Mouse (Mus musculus) embryonic facial prominence, embryonic 11.5 days (tissue): ENCODE data around the gene Fkbp15. TPM values are rescaled to one million over a fixed set of nuclear protein-coding genes. Genes with fewer than 3 reads are reported as not detected.

Experiments used
- ATAC-seq: fragments of 200-750 bp; cut with Nextera tagmentation; replicated peaks from 2 replicates; pipeline ENCODE4 v1.8.0; 2017; ENCODE audit warnings: low read depth; ENCODE audit not compliant: insufficient number of reproducible peaks, low FRiP score, low TSS enrichment
- DNase-seq: peaks from one replicate; pipeline ENCODE4 v3.0.0-alpha.2; 2015; ENCODE audit warnings: low spot score
- H3K27ac ChIP-seq: fragments of 300-500 bp; sonication (generic); replicated peaks from 2 replicates; pipeline ENCODE4 v1.5.1; 2014; ENCODE audit warnings: mild to moderate bottlenecking, low read depth, low read length, control low read depth
- H3K27me3 ChIP-seq: fragments of 300-500 bp; sonication (generic); 2 replicates; pipeline ENCODE4 v1.6.1; 2014; ENCODE audit warnings: mild to moderate bottlenecking, low read length, moderate library complexity, mixed read lengths; ENCODE audit not compliant: control insufficient read depth, insufficient read depth
- H3K36me3 ChIP-seq: fragments of 300-500 bp; sonication (generic); replicated peaks from 2 replicates; pipeline ENCODE4 v1.6.1; 2014; ENCODE audit warnings: low read depth, mild to moderate bottlenecking, low read length, moderate library complexity, mixed read lengths; ENCODE audit not compliant: control insufficient read depth, insufficient read depth
- H3K4me1 ChIP-seq: fragments of 300-500 bp; sonication (generic); 2 replicates; pipeline ENCODE4 v1.6.1; 2014; ENCODE audit warnings: low read length, mixed read lengths; ENCODE audit not compliant: control insufficient read depth, insufficient read depth
- H3K4me2 ChIP-seq: fragments of 300-500 bp; sonication (generic); 2 replicates; pipeline ENCODE4 v1.6.1; 2014; ENCODE audit warnings: low read depth, mild to moderate bottlenecking, control low read depth, low read length, moderate library complexity
- H3K4me3 ChIP-seq: fragments of 300-500 bp; sonication (generic); 2 replicates; pipeline ENCODE4 v1.5.1; 2014; ENCODE audit warnings: low read depth, low read length, control low read depth
- H3K9ac ChIP-seq: fragments of 300-500 bp; sonication (generic); replicated peaks from 2 replicates; pipeline ENCODE4 v1.6.1; 2014; ENCODE audit warnings: mild to moderate bottlenecking, control low read depth, low read length
- H3K9me3 ChIP-seq: fragments of 300-500 bp; sonication (generic); replicated peaks from 2 replicates; pipeline ENCODE4 v1.6.1; 2016; ENCODE audit warnings: mild to moderate bottlenecking, low read length, inconsistent platforms, mixed read lengths; ENCODE audit not compliant: control insufficient read depth
- WGBS: fragments of 180-500 bp; shearing (Covaris S2); extraction: QIAGEN DNeasy Blood & Tissue Kit; methylation state at CpG from one replicate; pipeline ENCODE4 v1.1.7; 2014; 5-methylcytosine and 5-hydroxymethylcytosine counted together
- polyA plus RNA-seq: library from polyadenylated mRNA; unstranded; fragments of >200 nt; fragmentation: Nextera tagmentation; extraction: Ambion mirVana; gene quantifications from 2 replicates; pipeline ENCODE4 v1.2.1, GENCODE M21; 2014

Gene Fkbp15
- polyA plus RNA-seq, 1 experiment from 2014 or later = 16.3 TPM

- DNase-seq (no peak), ATAC-seq (no peak)
- Histone ChIP-seq H3K36me3 (no peaks in the 10 kb centered on the region), H3K4me1 (no peaks in the 10 kb centered on the region), H3K9ac (no peak overlapping the region), H3K27ac (no peak overlapping the region), H3K4me2 (no peak overlapping the region), H3K4me3 (no peak overlapping the region), H3K9me3 (no peaks in the 10 kb centered on the region), H3K27me3 (no peaks in the 10 kb centered on the region)
- WGBS = 85% methylated on average over 4 of the region's 4 CpGs
Measured at GRCm38 (mm10) chr4:62366291-62366690, 5.9 kb upstream of the Fkbp15 start.

- no peak for ATAC-seq
- no peak for DNase-seq
- no peaks in the 10 kb centered on the region for H3K36me3 ChIP-seq
- no peak overlapping the region for H3K27ac ChIP-seq
- H3K27me3 ChIP-seq = no peaks in the 10 kb centered on the region
- H3K4me2 ChIP-seq = no peak overlapping the region
- H3K9ac ChIP-seq = no peak overlapping the region
- no peaks in the 10 kb centered on the region for H3K9me3 ChIP-seq
- no peaks in the 10 kb centered on the region for H3K4me1 ChIP-seq
- 91% methylated on average over 8 of the region's 8 CpGs for WGBS
- no peak overlapping the region for H3K4me3 ChIP-seq
Measured at GRCm38 (mm10) chr4:62364299-62364698, 4.0 kb upstream of the Fkbp15 start.

GRCm38 (mm10) chr4:62362437-62362836, 2.1 kb upstream of the Fkbp15 start:
- no peaks in the 10 kb centered on the region for H3K27me3 ChIP-seq
- H3K27ac ChIP-seq = no peak overlapping the region
- no peaks in the 10 kb centered on the region for H3K36me3 ChIP-seq
- no peak overlapping the region for H3K9ac ChIP-seq
- H3K4me3 ChIP-seq = no peak overlapping the region
- no peak overlapping the region for H3K4me2 ChIP-seq
- no peaks in the 10 kb centered on the region for H3K9me3 ChIP-seq
- 93% methylated on average over 2 of the region's 2 CpGs for WGBS
- no peak for DNase-seq
- ATAC-seq = no peak
- H3K4me1 ChIP-seq = no peaks in the 10 kb centered on the region

GRCm38 (mm10) chr4:62361997-62362396, 1.6 kb upstream of the Fkbp15 start:
- no peaks in the 10 kb centered on the region for H3K36me3 ChIP-seq
- H3K4me3 ChIP-seq = no peak overlapping the region
- no peaks in the 10 kb centered on the region for H3K9me3 ChIP-seq
- no peak overlapping the region for H3K4me2 ChIP-seq
- H3K27ac ChIP-seq = no peak overlapping the region
- H3K4me1 ChIP-seq = no peaks in the 10 kb centered on the region
- no peak for ATAC-seq
- H3K27me3 ChIP-seq = no peaks in the 10 kb centered on the region
- DNase-seq = no peak
- no peak overlapping the region for H3K9ac ChIP-seq
- 86% methylated on average over 1 of the region's 1 CpGs for WGBS

GRCm38 (mm10) chr4:62361571-62361970, 1.2 kb upstream of the Fkbp15 start:
- H3K9ac ChIP-seq = peak overlapping the region; percentile 65
- H3K9me3 ChIP-seq = no peaks in the 10 kb centered on the region
- no peaks in the 10 kb centered on the region for H3K4me1 ChIP-seq
- DNase-seq (no peak), ATAC-seq (no peak)
- peak overlapping the region; percentile 74 for H3K4me3 ChIP-seq
- H3K36me3 ChIP-seq = no peaks in the 10 kb centered on the region
- H3K27me3 ChIP-seq = no peaks in the 10 kb centered on the region
- no peak overlapping the region for H3K27ac ChIP-seq
- WGBS = 62% methylated on average over 6 of the region's 6 CpGs
- peak overlapping the region; percentile 55 for H3K4me2 ChIP-seq

GRCm38 (mm10) chr4:62360805-62361455, 582 bp upstream of the Fkbp15 start:
- Histone ChIP-seq H3K9me3 (no peaks in the 10 kb centered on the region), H3K27ac (no peak overlapping the region), H3K36me3 (no peaks in the 10 kb centered on the region), H3K4me3 (peak overlapping the region; percentile 74), H3K4me2 (peak overlapping the region; percentile 55), H3K4me1 (no peaks in the 10 kb centered on the region), H3K9ac (peak overlapping the region; percentile 65), H3K27me3 (no peaks in the 10 kb centered on the region)
- peak; percentile 5; the same call in 1 of the 2 replicates for ATAC-seq
- no peak for DNase-seq
- under 1% methylated on average over 21 of the region's 22 CpGs for WGBS

GRCm38 (mm10) chr4:62359256-62359775, 1.0 kb downstream of the Fkbp15 start:
- H3K4me2 ChIP-seq = peak overlapping the region; percentile 69
- H3K36me3 ChIP-seq = no peaks in the 10 kb centered on the region
- no peak overlapping the region for H3K27ac ChIP-seq
- DNase-seq (no peak), ATAC-seq (no peak)
- WGBS = 52% methylated on average over 7 of the region's 7 CpGs
- no peaks in the 10 kb centered on the region for H3K27me3 ChIP-seq
- peak overlapping the region; percentile 74 for H3K4me3 ChIP-seq
- H3K9ac ChIP-seq = peak overlapping the region; percentile 71; the same call in 1 of the 2 replicates
- no peaks in the 10 kb centered on the region for H3K4me1 ChIP-seq
- H3K9me3 ChIP-seq = no peaks in the 10 kb centered on the region

- Histone ChIP-seq H3K27me3 (no peaks in the 10 kb centered on the region), H3K9ac (no peak overlapping the region), H3K36me3 (no peaks in the 10 kb centered on the region), H3K4me2 (no peak overlapping the region), H3K4me3 (no peak overlapping the region), H3K27ac (no peak overlapping the region), H3K9me3 (no peaks in the 10 kb centered on the region), H3K4me1 (no peaks in the 10 kb centered on the region)
- WGBS = 80% methylated on average over 1 of the region's 1 CpGs
- ATAC-seq = no peak
- DNase-seq = no peak
Measured at GRCm38 (mm10) chr4:62357631-62358148, 2.7 kb downstream of the Fkbp15 start.
